Mouse (Mus musculus) heart, adult 2 months (tissue): ENCODE results near the gene Pomgnt2.

Experiments used
- CTCF ChIP-seq: fragments of 200-600 bp; IDR thresholded peaks from 2 replicates; pipeline ENCODE4 v1.8.1; 2022; ENCODE audit warnings: antibody characterized with exemption, mild to moderate bottlenecking, moderate library complexity
- POLR2A ChIP-seq: fragments of 200-500 bp; IDR thresholded peaks from 2 replicates; pipeline ENCODE4 v1.6.1; 2011; ENCODE audit warnings: mild to moderate bottlenecking, low read depth, low read length, control low read depth; ENCODE audit not compliant: insufficient read depth

- TF ChIP-seq CTCF (no peak), POLR2A (no peak)
Observed at GRCm38 (mm10) chr9:121984465-121985461, 12.1 kb downstream of the Pomgnt2 start.
